Mouse (Mus musculus): ENCODE measurements around the gene Snrnp35. TPM values are rescaled to one million over a fixed set of nuclear protein-coding genes. Genes with fewer than 3 reads are reported as not detected.
"Not testable (repeated sequence)": the region's sequence is repeated elsewhere in the genome, so short reads cannot be mapped to it uniquely, and the experiment has no call there.

Gene Snrnp35
- total RNA-seq, 2 experiments from 2014 or later = 22.7 to 28.0 TPM

DNA sequence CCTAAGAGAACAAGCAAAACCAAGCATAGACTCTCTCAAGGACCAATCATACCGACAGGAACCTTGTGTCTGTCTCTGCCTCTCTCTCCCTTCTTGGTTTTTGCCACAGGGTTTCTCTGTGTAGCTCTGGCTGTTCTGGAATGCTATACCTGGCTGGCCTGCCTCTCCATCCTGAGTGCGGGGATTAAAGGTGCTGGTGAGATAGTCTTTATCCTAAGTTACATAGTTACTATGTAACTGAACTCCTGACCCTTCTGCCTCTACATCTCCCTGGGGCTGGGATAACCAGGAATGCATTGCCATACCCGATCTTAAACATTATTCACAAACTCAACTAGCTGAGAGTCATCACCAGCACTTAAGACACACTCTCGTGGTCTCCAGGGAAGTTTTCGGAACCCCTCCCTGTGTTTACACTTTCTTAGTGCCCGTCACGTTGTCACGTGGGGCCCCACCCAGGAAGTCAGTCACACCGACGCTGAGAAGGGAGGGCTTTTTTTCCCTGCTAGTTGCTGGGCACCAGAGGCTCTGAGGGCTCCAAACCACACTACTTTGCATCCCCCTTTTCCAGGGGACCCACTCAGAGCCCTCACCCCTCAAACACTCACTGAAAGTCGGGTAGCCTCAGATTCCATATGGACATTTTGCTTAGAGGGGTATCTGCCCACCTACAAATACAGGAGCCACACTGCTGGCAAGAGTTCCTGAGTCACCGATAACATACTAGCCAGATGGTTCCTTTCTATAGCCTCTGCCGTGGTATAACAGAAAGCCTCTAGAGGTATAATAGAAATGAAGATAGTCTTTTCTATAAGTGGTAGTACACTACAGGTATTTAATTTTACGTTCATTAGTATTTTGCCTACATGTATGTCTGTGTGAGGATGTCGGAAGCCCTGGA lies 13.9 kb downstream of the Snrnp35 start:
- no peak for DNase-seq (ENCODE audit: low spot score in 2 of 2)

DNA sequence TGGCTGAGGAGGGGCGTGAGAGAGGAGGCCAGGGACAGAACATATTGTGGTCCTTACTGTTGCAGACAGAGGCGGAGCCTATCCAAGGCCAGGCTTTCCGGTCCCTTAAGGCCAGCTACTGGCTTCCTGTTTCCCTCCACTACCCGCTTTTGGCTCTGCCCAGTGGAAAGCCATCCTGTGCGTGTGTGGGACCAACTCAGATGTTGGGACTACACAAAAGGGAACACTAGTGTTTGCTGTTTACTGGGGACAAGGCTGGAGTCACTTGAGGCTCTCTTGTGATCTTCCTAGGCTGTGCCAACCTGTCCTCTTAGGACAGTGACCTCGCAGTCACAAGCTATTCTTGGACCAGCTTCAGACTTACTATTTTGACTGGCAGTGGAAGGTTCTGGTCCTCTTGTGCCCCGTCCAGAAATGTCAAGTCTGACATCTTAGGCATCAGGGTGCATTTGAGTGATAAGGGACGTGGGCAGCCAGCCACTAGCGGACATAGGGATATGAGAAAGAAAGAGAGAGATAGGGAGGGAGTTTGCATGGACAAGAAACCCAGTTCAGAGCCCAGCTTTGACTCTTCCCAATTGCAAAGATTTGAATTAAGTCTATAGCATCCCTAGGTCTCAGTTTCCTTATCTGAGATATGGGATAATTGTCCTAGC lies 15.4 kb downstream of the Snrnp35 start:
- intact Hi-C loops (cut with DNase I) = no loop called here
- peak in 1 of 2 experiments; percentile 31 for DNase-seq (ENCODE audit: low spot score in 2 of 2)

More for the DNA sequence above, 13.9 kb downstream of the Snrnp35 start:
- intact Hi-C loops (cut with DNase I) = no loop called here

DNA sequence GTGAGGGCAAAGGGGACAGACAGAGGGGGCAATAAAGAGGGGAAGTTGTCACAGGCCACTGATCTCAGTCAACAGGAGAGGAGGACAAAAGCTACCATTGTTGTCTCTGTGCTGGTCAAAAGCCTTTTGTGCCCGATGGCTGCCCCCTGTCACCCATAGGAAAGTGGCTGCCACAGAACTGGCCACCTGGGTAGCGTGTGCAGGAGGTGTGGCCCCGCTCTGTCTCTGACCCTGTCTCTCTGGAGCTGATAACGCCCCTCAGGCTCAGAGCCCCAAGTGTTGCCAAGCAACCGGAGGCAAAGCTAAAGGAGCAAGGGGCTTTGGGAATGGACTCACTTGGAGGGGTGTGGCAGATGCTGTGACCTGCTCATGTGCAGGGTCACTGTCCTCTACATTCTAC lies 16.1 kb downstream of the Snrnp35 start:
- intact Hi-C loops (cut with DNase I) = no loop called here
- no peak for DNase-seq (ENCODE audit: low spot score in 2 of 2)

DNA sequence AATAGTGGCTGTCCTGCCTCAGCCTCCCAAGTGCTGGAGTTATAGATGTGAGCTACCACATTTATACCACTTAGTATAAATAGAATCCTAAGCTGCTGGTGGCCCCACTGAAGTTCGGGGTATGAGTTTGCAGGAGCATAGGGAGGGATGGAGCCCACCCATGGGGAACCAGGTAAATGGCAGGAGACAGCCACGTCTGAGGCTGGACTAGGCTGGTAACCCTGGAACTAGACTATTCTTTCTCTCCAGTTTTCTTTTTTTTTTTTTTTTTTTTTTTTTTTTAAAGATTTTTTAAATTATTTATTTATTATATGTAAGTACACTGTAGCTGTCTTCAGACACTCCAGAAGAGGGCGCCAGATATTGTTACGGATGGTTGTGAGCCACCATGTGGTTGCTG lies 17.1 kb downstream of the Snrnp35 start:
- DNase-seq (ENCODE audit: low spot score in 2 of 2); intact Hi-C loops (cut with DNase I): not testable (repeated sequence)

DNA sequence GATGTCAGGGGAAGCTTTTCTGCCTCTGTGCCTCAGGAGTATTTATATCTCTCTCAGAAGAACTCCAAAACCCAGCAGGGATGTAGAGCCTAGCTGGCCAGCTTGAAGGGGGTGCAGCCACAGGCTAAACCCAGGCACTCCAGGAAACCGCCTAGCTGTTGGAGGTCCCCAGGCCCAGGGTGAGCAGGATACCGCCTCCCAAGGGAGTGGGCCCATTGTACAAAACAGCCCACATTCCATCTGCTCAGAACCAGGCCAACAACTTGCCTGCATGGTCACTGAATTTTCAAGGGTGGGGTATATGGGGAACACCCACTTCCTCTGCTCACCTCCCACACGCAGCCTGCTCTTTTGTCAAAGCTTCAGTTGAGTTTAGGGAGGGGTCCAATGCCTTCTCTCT lies 17.6 kb downstream of the Snrnp35 start:
- peak; percentile 64 to 78 for DNase-seq (ENCODE audit: low spot score in 2 of 2)
- intact Hi-C loops (cut with DNase I) = no loop called here

DNA sequence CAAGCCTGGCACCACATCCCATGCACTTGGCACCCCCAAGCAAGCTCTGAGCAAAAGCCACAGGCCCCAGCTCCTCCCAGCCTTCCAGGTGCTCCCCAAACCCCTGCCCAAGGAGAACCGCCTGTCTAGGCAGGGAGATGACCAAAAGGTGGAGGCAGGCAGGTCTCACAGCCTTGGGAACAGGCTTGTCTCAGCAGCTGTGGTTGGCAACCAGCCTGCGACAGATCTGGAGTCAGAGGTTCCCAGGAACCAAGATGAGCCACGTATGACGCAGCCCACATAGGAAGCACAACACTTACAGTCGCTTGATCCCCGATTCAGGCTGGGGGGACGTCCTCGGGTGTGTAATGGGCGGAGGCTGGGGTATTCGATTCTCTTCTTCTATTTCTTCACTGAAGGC lies 18.6 kb downstream of the Snrnp35 start:
- intact Hi-C loops (cut with DNase I) = no loop called here
- DNase-seq (ENCODE audit: low spot score in 2 of 2) = peak in 1 of 2 experiments; percentile 54

DNA sequence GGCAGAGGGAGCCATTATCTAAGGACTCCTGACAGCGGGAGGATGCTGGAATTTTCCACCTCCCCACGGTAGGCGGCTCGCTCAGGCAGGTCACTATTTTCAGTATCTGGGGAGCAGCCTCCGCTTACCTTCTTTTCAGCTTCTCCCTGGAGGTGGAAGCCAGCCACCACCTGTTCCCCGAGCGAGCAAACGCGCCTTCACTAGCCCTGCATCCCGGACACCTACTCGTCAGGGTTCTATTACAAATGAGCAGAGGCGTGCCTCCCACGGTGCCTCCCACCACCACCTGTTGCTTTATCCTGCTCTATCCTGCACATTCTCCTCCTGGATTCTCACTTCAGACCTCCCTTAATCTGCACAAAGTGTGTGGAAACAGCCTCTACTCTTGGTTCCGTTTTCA lies 20.8 kb downstream of the Snrnp35 start:
- peak; percentile 89 to 92 for DNase-seq (ENCODE audit: low spot score in 2 of 2)
- intact Hi-C loops (cut with DNase I) = loop anchor here (1.0 kb wide), 1 partner anchor 15 kb away; no protein-coding TSS in a partner anchor

DNA sequence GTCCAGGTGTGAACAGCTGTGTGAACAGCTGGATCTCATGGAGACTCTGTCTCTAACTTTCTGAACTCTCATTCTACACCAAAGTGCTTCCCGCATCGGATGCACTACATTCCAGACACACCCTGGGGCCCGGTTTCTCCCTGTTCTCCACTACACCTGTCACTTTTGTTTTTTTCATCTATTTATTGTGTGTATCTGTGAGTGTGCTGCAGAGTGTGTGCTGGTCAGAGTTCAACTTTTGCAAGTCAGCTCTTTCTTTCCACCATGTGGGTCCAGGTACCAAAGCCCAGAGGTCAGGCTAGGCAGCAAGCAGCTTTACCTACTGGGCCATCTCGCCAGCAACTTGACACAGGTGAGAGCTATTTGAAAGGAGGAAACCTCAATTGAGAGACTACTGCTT lies 22.3 kb downstream of the Snrnp35 start:
- intact Hi-C loops (cut with DNase I) = no loop called here
- DNase-seq (ENCODE audit: low spot score in 2 of 2) = no peak

DNA sequence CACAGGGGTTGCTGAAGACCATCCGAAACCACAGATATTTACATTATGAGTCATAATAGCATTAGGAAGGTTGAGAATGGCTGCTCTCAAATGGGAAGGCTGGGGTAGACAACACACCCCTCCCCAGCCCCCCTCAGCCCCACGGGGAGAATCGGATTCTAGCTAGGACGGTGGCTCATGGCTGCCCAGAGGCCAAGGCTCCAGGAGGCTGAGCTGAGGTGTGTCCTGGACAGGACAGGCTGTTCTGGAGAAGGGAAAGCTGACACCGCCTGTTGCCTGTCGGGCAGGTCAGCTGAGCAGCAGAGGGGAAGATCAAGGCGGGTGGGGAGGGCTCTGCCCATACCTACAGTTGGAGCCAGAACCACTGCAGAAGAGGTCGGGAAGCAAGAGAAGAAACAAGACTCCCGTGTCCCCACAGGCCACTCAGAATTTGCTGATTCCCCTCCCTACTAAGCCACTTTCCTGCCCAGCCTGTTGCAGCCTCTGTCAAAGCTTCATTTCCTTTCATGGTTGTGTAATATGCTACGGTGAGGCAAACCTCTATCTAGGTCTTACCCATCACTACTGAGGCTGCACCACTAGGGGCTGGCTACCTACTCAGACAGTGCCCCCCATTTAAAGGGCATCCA lies 23.9 kb downstream of the Snrnp35 start:
- no peak for DNase-seq (ENCODE audit: low spot score in 2 of 2)

DNA sequence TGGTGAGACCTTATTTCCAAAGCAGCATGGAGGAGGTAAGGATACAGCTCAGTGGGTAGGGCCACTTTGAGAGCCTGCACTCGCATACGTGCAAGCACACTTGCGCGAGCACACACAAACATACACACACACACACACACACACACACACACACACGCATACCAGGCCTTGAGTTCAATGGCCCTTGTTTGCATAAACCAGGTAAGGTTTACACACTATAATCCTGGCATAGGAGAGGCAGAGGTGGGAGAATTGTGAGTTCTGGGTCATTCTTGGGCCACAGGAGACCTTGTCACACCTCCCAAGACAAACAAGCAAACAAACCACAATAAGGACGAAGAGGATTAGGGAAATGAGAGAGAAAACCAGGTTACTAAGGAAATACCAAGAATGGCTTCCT lies 26.3 kb downstream of the Snrnp35 start:
- intact Hi-C loops (cut with DNase I) = no loop called here
- no peak for DNase-seq (ENCODE audit: low spot score in 2 of 2)

More for the DNA sequence above, 23.9 kb downstream of the Snrnp35 start:
- intact Hi-C loops (cut with DNase I) = no loop called here

DNA sequence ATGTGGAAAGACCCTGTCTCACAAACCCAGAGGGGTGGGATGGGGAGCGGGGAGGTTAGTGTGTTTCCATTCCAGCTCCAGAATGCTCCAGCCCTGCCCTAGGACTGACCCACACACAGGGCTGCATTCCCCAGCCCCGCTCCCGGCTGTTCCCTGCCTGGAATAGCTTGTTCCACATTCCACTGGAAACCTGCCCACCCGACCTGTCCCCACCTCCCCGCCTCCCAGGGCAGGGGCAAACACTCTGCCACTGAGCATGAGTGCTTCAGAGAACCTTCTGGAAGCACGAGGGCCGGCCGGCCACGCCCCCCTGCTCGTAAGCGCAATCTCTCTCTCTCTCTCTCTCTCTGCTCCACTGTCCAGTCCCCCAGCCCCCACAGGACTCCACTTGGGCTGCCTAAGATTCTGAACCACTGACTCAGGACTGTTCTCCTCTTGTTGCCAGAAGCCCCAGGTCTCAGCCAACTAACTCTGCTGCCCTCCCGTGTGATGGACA lies 26.9 kb downstream of the Snrnp35 start:
- intact Hi-C loops (cut with DNase I) = no loop called here
- no peak for DNase-seq (ENCODE audit: low spot score in 2 of 2)

DNA sequence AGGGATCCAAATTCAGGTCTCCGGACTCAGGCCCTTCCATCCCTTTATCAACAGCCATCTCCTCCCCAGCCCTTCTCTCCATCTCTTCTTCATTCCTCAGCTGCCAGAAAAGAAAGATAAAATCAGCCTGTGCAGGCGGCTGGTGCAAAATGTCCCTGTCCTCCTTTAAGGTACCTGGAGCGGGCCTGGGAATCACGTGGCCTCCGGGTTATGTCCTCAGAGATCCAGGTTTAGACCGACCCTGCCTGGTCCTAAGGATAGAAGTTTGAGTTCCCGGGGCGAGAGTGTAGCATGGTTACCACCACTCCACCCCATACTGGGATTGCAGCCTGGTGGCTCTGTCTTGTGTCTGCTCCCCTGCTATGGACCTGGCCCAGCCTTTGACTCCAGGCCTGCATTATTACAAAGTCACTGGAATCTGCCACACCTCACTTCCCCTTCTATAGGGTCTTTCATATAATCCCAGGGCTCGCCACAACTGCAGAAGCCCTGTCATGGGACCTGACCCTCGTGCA lies 27.7 kb downstream of the Snrnp35 start:
- intact Hi-C loops (cut with DNase I) = no loop called here
- DNase-seq (ENCODE audit: low spot score in 2 of 2) = no peak

DNA sequence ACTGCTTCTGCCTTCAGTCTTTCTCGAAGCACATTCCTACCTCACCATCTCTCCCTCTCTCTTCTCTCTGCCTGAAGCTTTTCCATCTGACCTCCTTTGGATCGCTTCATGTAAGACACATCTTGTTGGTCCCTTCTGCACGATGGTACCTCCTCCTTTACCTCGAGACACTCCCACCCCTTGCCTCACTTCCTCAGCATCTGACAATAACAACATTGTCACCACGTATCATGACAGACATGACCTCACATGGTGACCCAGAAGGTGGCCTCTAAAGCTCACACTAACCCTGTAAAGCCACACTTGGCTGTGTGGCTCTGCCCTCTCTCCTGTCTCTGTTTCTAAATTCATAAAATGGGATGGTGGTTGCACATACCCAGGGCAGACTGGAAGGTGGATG lies 32.9 kb downstream of the Snrnp35 start:
- intact Hi-C loops (cut with DNase I) = no loop called here
- no peak for DNase-seq (ENCODE audit: low spot score in 2 of 2)

DNA sequence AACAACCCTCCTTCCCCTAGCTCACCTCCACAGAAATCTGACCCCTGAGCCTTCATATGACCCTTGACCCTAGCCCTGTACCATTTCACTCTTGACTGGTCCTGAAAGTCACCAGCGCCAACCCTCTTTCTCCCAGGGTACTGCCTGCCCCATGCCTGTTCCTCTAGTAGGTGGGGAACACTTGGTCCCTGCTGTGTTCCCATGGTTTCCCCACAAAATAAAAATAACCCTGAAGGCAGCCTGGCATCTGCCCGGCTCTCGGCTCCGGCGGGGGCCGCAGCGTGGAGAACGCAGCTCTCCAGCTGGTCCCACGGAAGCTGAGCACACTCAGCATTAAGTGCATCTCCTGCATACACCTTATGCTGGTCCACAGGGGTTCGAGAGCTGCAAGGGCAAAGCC lies 35.7 kb downstream of the Snrnp35 start:
- intact Hi-C loops (cut with DNase I) = loop anchor here (1.0 kb wide), 1 partner anchor 15 kb away; no protein-coding TSS in a partner anchor
- peak; percentile 82 to 89 for DNase-seq (ENCODE audit: low spot score in 2 of 2)

DNA sequence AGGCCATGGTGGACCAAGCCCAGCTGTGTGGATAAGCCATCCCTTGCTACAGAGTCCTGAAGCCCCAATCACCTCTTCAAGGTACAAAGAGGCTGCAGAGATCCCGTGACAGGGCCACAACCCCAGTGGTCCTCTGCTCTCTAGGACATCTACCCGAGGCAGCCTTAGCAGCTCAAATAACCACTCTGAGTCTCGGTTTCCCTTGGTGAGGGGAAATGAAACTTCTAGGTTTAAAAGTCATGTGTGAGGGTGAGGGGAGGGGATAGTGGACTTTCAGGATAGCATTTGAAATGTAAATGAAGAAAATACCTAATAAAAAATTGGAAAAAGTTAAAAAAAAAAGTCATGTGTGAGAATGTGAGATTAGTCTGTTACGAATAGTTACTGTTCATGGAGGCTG lies 38.7 kb downstream of the Snrnp35 start:
- DNase-seq (ENCODE audit: low spot score in 2 of 2) = no peak
- intact Hi-C loops (cut with DNase I) = no loop called here

DNA sequence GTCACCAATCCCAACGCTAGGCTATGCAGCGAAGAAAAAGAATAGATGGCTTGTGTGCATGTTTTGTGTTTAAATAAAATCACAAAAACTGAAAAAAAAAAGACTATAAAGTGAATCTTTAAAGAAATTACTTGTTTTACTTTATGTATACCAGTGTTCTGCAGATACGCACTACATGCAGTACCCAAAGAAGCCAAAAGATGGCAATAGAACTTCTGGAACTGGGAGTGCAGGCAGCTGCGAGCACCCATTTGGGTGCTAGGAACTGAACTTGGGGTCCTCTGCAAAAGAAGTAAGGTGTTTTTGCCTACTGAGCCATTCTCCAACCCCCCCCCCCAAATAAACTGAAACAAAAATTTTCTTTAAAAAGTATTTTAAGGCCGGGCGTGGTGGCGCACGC lies 40.1 kb downstream of the Snrnp35 start:
- intact Hi-C loops (cut with DNase I) = no loop called here
- DNase-seq (ENCODE audit: low spot score in 2 of 2) = no peak

DNA sequence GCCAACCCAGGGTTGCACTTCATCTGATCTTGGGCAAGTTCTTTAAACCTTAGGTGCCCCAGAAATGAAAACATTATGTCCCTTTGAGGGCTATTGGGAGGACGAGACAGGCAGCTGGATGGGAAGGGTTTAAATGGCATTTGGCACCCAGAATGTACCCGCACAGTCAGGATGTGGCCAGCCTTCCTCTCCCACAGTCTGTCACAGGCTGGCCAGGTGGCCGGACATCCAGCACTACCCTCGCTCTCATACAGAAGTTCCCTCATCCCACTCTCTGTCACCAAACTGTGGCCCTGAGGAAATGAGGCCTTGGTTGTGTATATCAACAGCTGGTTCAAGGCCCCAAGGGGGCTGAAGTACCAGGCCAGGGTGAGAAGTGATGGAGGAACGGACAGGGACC lies 42.0 kb downstream of the Snrnp35 start:
- DNase-seq (ENCODE audit: low spot score in 2 of 2) = no peak
- intact Hi-C loops (cut with DNase I) = no loop called here

DNA sequence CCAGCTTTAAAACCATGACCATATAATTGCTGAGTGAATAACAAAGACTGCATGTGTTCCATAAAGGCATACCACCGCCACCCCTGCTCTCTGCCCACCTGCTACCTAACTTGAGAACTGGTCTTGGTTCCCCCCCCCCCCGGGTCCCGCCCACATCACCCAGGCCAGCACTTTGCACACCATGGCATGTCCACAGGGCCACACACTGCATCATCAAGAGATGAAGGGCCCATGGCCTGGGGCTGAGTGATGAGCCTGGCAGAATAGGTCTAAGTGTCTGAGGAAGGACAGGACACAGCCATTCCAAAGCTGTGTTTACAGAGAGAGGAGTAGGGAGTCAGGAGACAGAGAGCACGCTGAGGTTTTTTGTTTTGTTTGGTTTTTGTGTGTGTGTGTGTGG lies 45.4 kb downstream of the Snrnp35 start:
- DNase-seq (ENCODE audit: low spot score in 2 of 2) = no peak
- intact Hi-C loops (cut with DNase I) = no loop called here

DNA sequence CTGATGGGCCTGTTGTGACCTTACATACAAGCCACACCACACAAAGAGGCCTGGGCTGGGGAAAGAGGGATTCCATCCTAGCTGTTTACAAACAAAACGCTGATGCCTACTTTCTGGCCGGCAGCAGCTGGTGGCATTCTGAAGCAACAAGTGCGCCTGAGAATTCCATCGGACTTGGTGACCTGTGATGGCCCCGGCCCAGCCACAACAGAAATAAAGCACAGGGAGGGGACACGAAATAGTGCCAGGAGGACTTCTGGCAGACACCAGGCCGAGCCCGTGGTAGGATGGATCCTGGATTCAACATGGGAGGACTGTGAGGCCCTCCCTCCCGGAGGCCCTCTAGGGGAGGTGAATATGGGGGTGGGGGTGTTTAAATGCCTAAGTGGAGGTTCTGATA lies 45.9 kb downstream of the Snrnp35 start:
- intact Hi-C loops (cut with DNase I) = no loop called here
- no peak for DNase-seq (ENCODE audit: low spot score in 2 of 2)

DNA sequence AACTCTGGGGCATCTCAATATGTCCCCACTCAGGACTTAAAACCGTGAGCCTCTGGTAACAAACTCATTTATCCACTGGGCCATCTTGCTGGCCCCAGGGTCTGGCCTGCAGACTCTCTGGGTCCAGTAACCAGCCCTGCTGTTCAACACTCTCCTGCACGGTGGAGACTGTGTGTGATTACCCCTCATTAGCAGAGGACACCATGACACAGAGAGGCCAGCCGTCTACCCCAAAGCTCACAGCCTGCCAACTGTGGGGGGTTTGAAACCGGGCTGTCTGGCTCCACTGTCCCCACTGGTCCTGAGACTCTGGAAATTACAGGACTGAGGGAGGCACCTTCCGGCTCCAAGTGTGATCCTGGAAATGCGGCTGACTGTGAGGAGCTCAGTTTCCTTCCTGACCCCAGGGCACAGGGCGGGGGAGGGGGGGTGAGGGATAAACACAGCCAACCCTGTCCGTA lies 46.3 kb downstream of the Snrnp35 start:
- DNase-seq (ENCODE audit: low spot score in 2 of 2) = no peak
- intact Hi-C loops (cut with DNase I) = no loop called here

All from left cerebral cortex, postnatal 36 days (tissue).